Comparison of ENCODE assay signal across 8 mouse cellular contexts in the genomic region with DNA sequence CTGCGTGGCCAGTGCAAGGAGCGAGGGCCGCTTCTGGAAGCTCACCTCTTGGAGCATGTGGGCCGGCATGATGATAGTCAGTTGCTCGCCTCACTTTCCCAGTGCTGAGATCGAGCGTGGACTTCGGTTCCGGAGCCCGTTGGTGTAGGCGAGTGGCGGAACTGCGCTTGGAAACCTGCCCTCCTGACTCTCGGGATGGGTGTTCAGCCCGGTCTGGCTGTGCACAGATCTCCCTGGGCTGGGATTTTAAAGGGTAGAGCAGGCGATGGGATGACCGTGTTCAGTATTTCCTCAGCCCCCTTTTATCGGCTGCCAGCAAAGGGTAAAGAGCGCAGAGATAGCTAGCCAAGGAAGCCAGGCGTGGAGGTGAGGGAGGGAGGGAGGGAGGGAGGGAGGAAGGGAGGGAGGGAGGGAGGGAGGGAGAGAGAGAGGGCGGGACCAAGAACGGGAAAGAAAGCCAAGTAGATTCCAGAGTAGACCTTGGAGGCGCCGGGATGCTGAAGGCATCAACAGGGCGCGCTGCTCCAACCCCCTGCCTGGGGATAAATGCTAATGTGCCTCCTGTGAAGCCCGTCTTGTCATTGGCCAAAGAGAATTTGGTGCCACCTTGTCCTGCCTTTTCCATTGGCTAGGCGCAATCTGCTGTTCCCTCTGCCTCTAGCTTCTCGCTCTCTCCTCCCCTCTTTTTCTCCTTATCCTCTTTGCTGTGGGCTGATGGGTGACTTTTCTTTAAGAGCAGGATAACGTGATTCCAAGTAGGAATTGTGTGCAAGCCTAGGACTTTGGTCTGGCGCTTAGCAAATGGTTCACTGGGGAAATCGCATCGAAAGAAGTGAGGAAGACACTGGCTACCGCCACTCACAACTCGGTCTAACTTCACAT. TPM values are rescaled to one million over a fixed set of nuclear protein-coding genes. Genes with fewer than 3 reads are reported as not detected.
DNase-seq lines count a peak whose midpoint lies in the region; ATAC-seq lines count a peak whose summit lies in the region.

A gene (minus strand): TSS at position 539 of the 882 bp plus-strand sequence.

- H3K36me3 ChIP-seq in forebrain, embryonic 16.5 days (ENCODE audit: control insufficient read depth, insufficient read depth), result no peaks in the 10 kb centered on the region

- peak; percentile 91 for DNase-seq in MN1 (ENCODE audit: low spot score)
- DNase-seq in cerebellum, adult 18-20 months, result peak; percentile 85 to 89
- peak; percentile 55 for DNase-seq in heart, postnatal 25 days (ENCODE audit: low spot score)
- DNase-seq in layer of hippocampus, adult 18-20 months (ENCODE audit: low spot score in 2 of 2), result peak; percentile 62 to 80
- peak; percentile 80 for DNase-seq in lung, adult 18-20 months
- DNase-seq in ovary, adult 18-20 months (ENCODE audit: low spot score), result peak; percentile 69
- DNase-seq in urinary bladder, postnatal 25 days (ENCODE audit: low spot score), result peak; percentile 61

- intact Hi-C loops in heart, postnatal 25 days (cut with DNase I), result loop anchor here (2.0 kb wide), 1 partner anchor 19 kb away; no protein-coding TSS in a partner anchor

- peak within 1 kb of the TSS; percentile 41 for H3K27ac ChIP-seq in forebrain, embryonic 16.5 days (ENCODE audit: low read length)

- H3K4me3 ChIP-seq in forebrain, embryonic 16.5 days (replicated peaks; ENCODE audit: low read length), result peak within 1 kb of the TSS; percentile 52

- H3K4me1 ChIP-seq in forebrain, embryonic 16.5 days (replicated peaks; ENCODE audit: control insufficient read depth, insufficient read depth, low read length), result peaks cover 16% of the 10 kb centered on the region

- H3K4me2 ChIP-seq in forebrain, embryonic 16.5 days (ENCODE audit: low read length), result peak within 1 kb of the TSS; percentile 76

- peak; percentile 97 for ATAC-seq in forebrain, embryonic 16.5 days

- no peaks in the 10 kb centered on the region for H3K27me3 ChIP-seq in forebrain, embryonic 16.5 days (replicated peaks; ENCODE audit: control insufficient read depth, insufficient read depth, low read length)

- H3K9me3 ChIP-seq in forebrain, embryonic 16.5 days (ENCODE audit: control insufficient read depth, low read length), result no peaks in the 10 kb centered on the region

- peak within 1 kb of the TSS; percentile 54 for H3K9ac ChIP-seq in forebrain, embryonic 16.5 days (replicated peaks; ENCODE audit: low read depth, low read length)

- 2% methylated on average over 32 of the region's 35 CpGs for WGBS in forebrain, embryonic 16.5 days

RNA-seq across cellular contexts. Expression of the gene that starts here (rescaled TPM):
- 3.6 and 5.0 TPM in 2 replicates for polyA plus RNA-seq in forebrain, embryonic 16.5 days (2015; fragmentation: Nextera tagmentation; extraction: Ambion mirVana)
- total RNA-seq in heart, postnatal 25 days (2021), result 10 to 100 TPM; 34.1 to 67.0 TPM
- total RNA-seq in layer of hippocampus, adult 18-20 months (2021), result 100 to 1,000 TPM; 150 to 156 TPM

Comparison
In these comparisons a context has a peak if more than half of its experiments do, and no peak if none do; other contexts are left out.
1. Peak in every context shown above with its lines: DNase-seq, ATAC-seq, H3K4me3 ChIP-seq and H3K27ac ChIP-seq.